Mouse (Mus musculus): ENCODE measurements at regions not wholly inside any gene's neighbourhood (a gene's known extent, or its start where the extent isn't known, plus 50 kb on each side); places are given as distances from the start of the nearest gene placed in this dataset.

- no peak for ATAC-seq (replicated peaks; ENCODE audit: insufficient number of reproducible peaks, low FRiP score, low TSS enrichment)
- Histone ChIP-seq H3K27me3 (ENCODE audit: control insufficient read depth, insufficient read depth, low read length) (no peaks in the 10 kb centered on the region), H3K27ac (ENCODE audit: low read depth, low read length) (no peak overlapping the region), H3K9ac (ENCODE audit: low read depth, low read length) (no peak overlapping the region), H3K4me2 (no peak overlapping the region), H3K36me3 (ENCODE audit: control insufficient read depth, insufficient read depth, low read length) (no peaks in the 10 kb centered on the region), H3K4me1 (ENCODE audit: control insufficient read depth, insufficient read depth, low read length) (no peaks in the 10 kb centered on the region), H3K9me3 (replicated peaks; ENCODE audit: control insufficient read depth, low read length) (no peaks in the 10 kb centered on the region), H3K4me3 (ENCODE audit: low read depth, low read length) (no peak overlapping the region)
- 66% methylated on average over 4 of the region's 4 CpGs for WGBS (ENCODE audit: insufficient replicate concordance)
Measured at GRCm38 (mm10) chr15:51346301-51346700, 2538.4 kb upstream of the Gm7489 start.

DNA sequence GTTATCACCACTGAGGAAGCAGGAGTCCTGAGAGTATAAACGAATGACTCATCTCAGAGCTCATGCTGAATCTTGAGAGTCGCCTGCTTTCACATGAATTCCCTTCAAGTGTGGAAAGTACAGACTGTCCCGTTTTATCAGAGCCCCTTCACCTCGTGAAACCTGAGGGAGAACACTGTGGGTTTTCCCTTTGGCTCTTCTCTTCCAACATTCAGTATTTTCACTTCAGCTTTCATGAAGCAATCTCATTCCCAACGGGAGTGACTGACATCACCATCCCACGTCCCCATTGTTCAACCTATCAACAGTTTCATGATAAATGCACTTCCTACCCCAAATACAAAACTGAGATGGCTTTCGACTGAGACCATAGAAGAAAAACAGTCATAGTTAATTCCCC is 2521.3 kb upstream of the Gm7489 start:
- no peak overlapping the region for H3K9ac ChIP-seq (ENCODE audit: low read depth, low read length)
- WGBS (ENCODE audit: insufficient replicate concordance) = 29% methylated on average over 7 of the region's 7 CpGs
- ATAC-seq (replicated peaks; ENCODE audit: insufficient number of reproducible peaks, low FRiP score, low TSS enrichment) = no peak

DNA sequence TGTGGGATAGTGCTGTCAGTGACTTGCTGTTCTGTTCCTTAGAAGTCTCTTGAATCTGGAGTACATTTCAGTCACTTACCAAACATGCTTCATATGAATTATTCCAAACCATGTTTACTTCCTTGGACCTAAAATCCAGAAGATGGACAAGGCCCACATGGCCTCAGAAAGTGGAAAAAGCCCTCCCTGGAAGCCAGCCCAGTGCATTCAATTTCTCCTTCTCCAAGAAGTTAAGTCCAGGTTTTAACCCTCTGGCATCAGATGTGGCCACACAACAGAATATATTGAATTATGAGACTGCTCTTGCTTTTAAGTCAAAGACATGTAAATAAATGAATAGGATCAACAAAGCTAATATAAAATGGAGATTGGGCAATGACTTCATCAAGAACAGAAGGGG is 2513.5 kb upstream of the Gm7489 start:
- no peak for ATAC-seq (replicated peaks; ENCODE audit: insufficient number of reproducible peaks, low FRiP score, low TSS enrichment)
- H3K4me2 ChIP-seq = no peak overlapping the region

More for the DNA sequence above, 2521.3 kb upstream of the Gm7489 start:
- H3K4me2 ChIP-seq = no peak overlapping the region
- no peaks in the 10 kb centered on the region for H3K36me3 ChIP-seq (ENCODE audit: control insufficient read depth, insufficient read depth, low read length)
- no peaks in the 10 kb centered on the region for H3K9me3 ChIP-seq (replicated peaks; ENCODE audit: control insufficient read depth, low read length)
- H3K27me3 ChIP-seq (ENCODE audit: control insufficient read depth, insufficient read depth, low read length) = no peaks in the 10 kb centered on the region
- H3K4me3 ChIP-seq (ENCODE audit: low read depth, low read length) = no peak overlapping the region
- H3K4me1 ChIP-seq (ENCODE audit: control insufficient read depth, insufficient read depth, low read length) = no peaks in the 10 kb centered on the region
- H3K27ac ChIP-seq (ENCODE audit: low read depth, low read length) = no peak overlapping the region

GRCm38 (mm10) chr15:51390383-51390782 is 2494.3 kb upstream of the Gm7489 start:
- H3K36me3 ChIP-seq (ENCODE audit: control insufficient read depth, insufficient read depth, low read length) = no peaks in the 10 kb centered on the region
- 82% methylated on average over 2 of the region's 2 CpGs for WGBS (ENCODE audit: insufficient replicate concordance)
- H3K4me3 ChIP-seq (ENCODE audit: low read depth, low read length) = no peak overlapping the region
- no peak overlapping the region for H3K27ac ChIP-seq (ENCODE audit: low read depth, low read length)
- no peaks in the 10 kb centered on the region for H3K9me3 ChIP-seq (replicated peaks; ENCODE audit: control insufficient read depth, low read length)
- ATAC-seq (replicated peaks; ENCODE audit: insufficient number of reproducible peaks, low FRiP score, low TSS enrichment) = no peak
- no peak overlapping the region for H3K9ac ChIP-seq (ENCODE audit: low read depth, low read length)
- H3K27me3 ChIP-seq (ENCODE audit: control insufficient read depth, insufficient read depth, low read length) = no peaks in the 10 kb centered on the region
- H3K4me2 ChIP-seq = no peak overlapping the region
- H3K4me1 ChIP-seq (ENCODE audit: control insufficient read depth, insufficient read depth, low read length) = no peaks in the 10 kb centered on the region

More for the DNA sequence above, 2513.5 kb upstream of the Gm7489 start:
- Histone ChIP-seq H3K27ac (ENCODE audit: low read depth, low read length) (no peak overlapping the region), H3K9me3 (replicated peaks; ENCODE audit: control insufficient read depth, low read length) (no peaks in the 10 kb centered on the region), H3K4me3 (ENCODE audit: low read depth, low read length) (no peak overlapping the region), H3K27me3 (ENCODE audit: control insufficient read depth, insufficient read depth, low read length) (no peaks in the 10 kb centered on the region), H3K36me3 (ENCODE audit: control insufficient read depth, insufficient read depth, low read length) (no peaks in the 10 kb centered on the region), H3K9ac (ENCODE audit: low read depth, low read length) (no peak overlapping the region), H3K4me1 (ENCODE audit: control insufficient read depth, insufficient read depth, low read length) (no peaks in the 10 kb centered on the region)

DNA sequence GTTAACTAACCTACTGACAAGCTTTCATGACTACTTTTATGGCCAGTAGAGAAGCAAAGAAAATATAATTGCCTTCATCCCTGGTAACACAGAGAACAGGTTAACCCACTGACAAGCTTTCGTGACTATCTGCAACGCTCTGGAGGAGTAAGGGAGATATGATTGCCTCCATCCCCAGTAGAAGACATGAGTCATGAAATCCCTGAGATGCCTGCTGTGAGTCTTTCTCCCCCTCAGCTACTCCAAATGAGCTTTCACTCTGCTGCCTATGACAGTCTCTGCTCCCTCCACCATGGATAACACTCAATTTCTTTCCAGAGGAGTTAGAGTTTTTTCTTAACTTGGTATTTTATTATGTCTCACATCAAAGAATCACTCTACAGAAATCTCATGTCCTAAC is 2493.4 kb upstream of the Gm7489 start:
- 57% methylated on average over 2 of the region's 2 CpGs for whole genome bisulfite sequencing (ENCODE audit: insufficient replicate concordance)
- Histone ChIP-seq H3K36me3 (ENCODE audit: control insufficient read depth, insufficient read depth, low read length) (no peaks in the 10 kb centered on the region), H3K27ac (ENCODE audit: low read depth, low read length) (no peak overlapping the region), H3K4me2 (no peak overlapping the region), H3K4me1 (ENCODE audit: control insufficient read depth, insufficient read depth, low read length) (no peaks in the 10 kb centered on the region), H3K9me3 (replicated peaks; ENCODE audit: control insufficient read depth, low read length) (no peaks in the 10 kb centered on the region), H3K4me3 (ENCODE audit: low read depth, low read length) (no peak overlapping the region), H3K27me3 (ENCODE audit: control insufficient read depth, insufficient read depth, low read length) (no peaks in the 10 kb centered on the region), H3K9ac (ENCODE audit: low read depth, low read length) (no peak overlapping the region)
- no peak for ATAC-seq (replicated peaks; ENCODE audit: insufficient number of reproducible peaks, low FRiP score, low TSS enrichment)

GRCm38 (mm10) chr15:51392449-51393405 is 2492.0 kb upstream of the Gm7489 start:
- 64% methylated on average over 7 of the region's 7 CpGs for WGBS (ENCODE audit: insufficient replicate concordance)

GRCm38 (mm10) chr15:51395961-51396360 is 2488.7 kb upstream of the Gm7489 start:
- Histone ChIP-seq H3K4me1 (ENCODE audit: control insufficient read depth, insufficient read depth, low read length) (no peaks in the 10 kb centered on the region), H3K9ac (ENCODE audit: low read depth, low read length) (no peak overlapping the region), H3K36me3 (ENCODE audit: control insufficient read depth, insufficient read depth, low read length) (no peaks in the 10 kb centered on the region), H3K4me2 (no peak overlapping the region), H3K4me3 (ENCODE audit: low read depth, low read length) (no peak overlapping the region), H3K27me3 (ENCODE audit: control insufficient read depth, insufficient read depth, low read length) (no peaks in the 10 kb centered on the region), H3K27ac (ENCODE audit: low read depth, low read length) (no peak overlapping the region), H3K9me3 (replicated peaks; ENCODE audit: control insufficient read depth, low read length) (no peaks in the 10 kb centered on the region)
- WGBS (ENCODE audit: insufficient replicate concordance) = 68% methylated on average over 8 of the region's 8 CpGs
- no peak for ATAC-seq (replicated peaks; ENCODE audit: insufficient number of reproducible peaks, low FRiP score, low TSS enrichment)

More at GRCm38 (mm10) chr15:51392449-51393405, 2492.0 kb upstream of the Gm7489 start:
- Histone ChIP-seq H3K27ac (ENCODE audit: low read depth, low read length) (no peak overlapping the region), H3K9me3 (replicated peaks; ENCODE audit: control insufficient read depth, low read length) (no peaks in the 10 kb centered on the region), H3K4me3 (ENCODE audit: low read depth, low read length) (no peak overlapping the region), H3K9ac (ENCODE audit: low read depth, low read length) (no peak overlapping the region), H3K27me3 (ENCODE audit: control insufficient read depth, insufficient read depth, low read length) (no peaks in the 10 kb centered on the region), H3K4me1 (ENCODE audit: control insufficient read depth, insufficient read depth, low read length) (no peaks in the 10 kb centered on the region), H3K4me2 (no peak overlapping the region), H3K36me3 (ENCODE audit: control insufficient read depth, insufficient read depth, low read length) (no peaks in the 10 kb centered on the region)
- ATAC-seq (replicated peaks; ENCODE audit: insufficient number of reproducible peaks, low FRiP score, low TSS enrichment) = no peak

DNA sequence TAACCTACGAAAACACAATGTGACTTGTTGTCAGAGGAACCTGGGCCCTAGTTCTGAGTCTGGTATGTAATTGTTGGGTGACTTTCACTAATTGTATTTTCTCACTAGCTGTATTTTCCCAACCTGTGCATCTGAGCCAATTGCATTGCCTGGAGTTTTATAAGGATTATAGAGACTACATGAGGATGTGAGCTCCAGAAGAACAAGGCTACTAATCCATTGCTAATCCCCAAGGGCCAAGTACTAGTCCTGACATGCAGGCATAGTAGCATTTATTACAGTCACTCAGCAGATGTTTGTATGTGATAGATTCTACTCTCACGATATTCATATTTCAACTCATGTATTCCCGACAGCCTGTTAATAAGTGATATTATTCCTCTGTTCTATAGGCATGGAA is 2481.1 kb upstream of the Gm7489 start:
- Histone ChIP-seq H3K36me3 (ENCODE audit: control insufficient read depth, insufficient read depth, low read length) (no peaks in the 10 kb centered on the region), H3K27ac (ENCODE audit: low read depth, low read length) (no peak overlapping the region), H3K9ac (ENCODE audit: low read depth, low read length) (no peak overlapping the region), H3K4me1 (ENCODE audit: control insufficient read depth, insufficient read depth, low read length) (no peaks in the 10 kb centered on the region), H3K4me3 (ENCODE audit: low read depth, low read length) (no peak overlapping the region), H3K9me3 (replicated peaks; ENCODE audit: control insufficient read depth, low read length) (no peaks in the 10 kb centered on the region), H3K4me2 (no peak overlapping the region), H3K27me3 (ENCODE audit: control insufficient read depth, insufficient read depth, low read length) (no peaks in the 10 kb centered on the region)
- 82% methylated on average over 3 of the region's 3 CpGs for WGBS (ENCODE audit: insufficient replicate concordance)
- no peak for ATAC-seq (replicated peaks; ENCODE audit: insufficient number of reproducible peaks, low FRiP score, low TSS enrichment)

GRCm38 (mm10) chr15:51409791-51410308 is 2474.9 kb upstream of the Gm7489 start:
- H3K27ac ChIP-seq (ENCODE audit: low read depth, low read length) = no peak overlapping the region
- no peak for ATAC-seq (replicated peaks; ENCODE audit: insufficient number of reproducible peaks, low FRiP score, low TSS enrichment)
- H3K27me3 ChIP-seq (ENCODE audit: control insufficient read depth, insufficient read depth, low read length) = no peaks in the 10 kb centered on the region
- WGBS (ENCODE audit: insufficient replicate concordance) = 48% methylated on average over 6 of the region's 6 CpGs
- no peak overlapping the region for H3K4me2 ChIP-seq
- no peaks in the 10 kb centered on the region for H3K9me3 ChIP-seq (replicated peaks; ENCODE audit: control insufficient read depth, low read length)
- H3K4me3 ChIP-seq (ENCODE audit: low read depth, low read length) = no peak overlapping the region
- H3K4me1 ChIP-seq (ENCODE audit: control insufficient read depth, insufficient read depth, low read length) = no peaks in the 10 kb centered on the region
- no peaks in the 10 kb centered on the region for H3K36me3 ChIP-seq (ENCODE audit: control insufficient read depth, insufficient read depth, low read length)
- no peak overlapping the region for H3K9ac ChIP-seq (ENCODE audit: low read depth, low read length)
